Mouse (Mus musculus) megakaryocyte progenitor cell, adult 5-6 weeks (primary cell): ENCODE measurements around the gene Tc2n. TPM values are rescaled to one million over a fixed set of nuclear protein-coding genes. Genes with fewer than 3 reads are reported as not detected.
"Not testable (repeated sequence)": the region's sequence is repeated elsewhere in the genome, so short reads cannot be mapped to it uniquely, and the experiment has no call there.

Experiments
- ATAC-seq: replicated peaks from 2 replicates; pipeline ENCODE4 v1.8.0; 2016; ENCODE audit warnings: mild to moderate bottlenecking, moderate TSS enrichment, inconsistent platforms; ENCODE audit not compliant: poor library complexity
- total RNA-seq, 2 experiments: library from RNA; stranded (forward) in 1 of 2; stranded (reverse) in 1 of 2; fragments of 157-497, 149-512 nt in 1 of 2; fragments of 200-1000 nt in 1 of 2; gene quantifications; 2 replicates each; pipeline versions ENCODE4 v1.2.3 to v1.2.4; 2015 to 2017

Tc2n gene
- total RNA-seq (2015): 0.05 TPM in 1 of 2 replicates, not detected in the other
- total RNA-seq (2017): not detected in 2 replicates

- peak; percentile 93 for ATAC-seq
Observed at GRCm38 (mm10) chr12:101718054-101718754, at the start of gene Tc2n. Gene Tc2n, minus strand, starts transcription at chr12:101718523.

DNA sequence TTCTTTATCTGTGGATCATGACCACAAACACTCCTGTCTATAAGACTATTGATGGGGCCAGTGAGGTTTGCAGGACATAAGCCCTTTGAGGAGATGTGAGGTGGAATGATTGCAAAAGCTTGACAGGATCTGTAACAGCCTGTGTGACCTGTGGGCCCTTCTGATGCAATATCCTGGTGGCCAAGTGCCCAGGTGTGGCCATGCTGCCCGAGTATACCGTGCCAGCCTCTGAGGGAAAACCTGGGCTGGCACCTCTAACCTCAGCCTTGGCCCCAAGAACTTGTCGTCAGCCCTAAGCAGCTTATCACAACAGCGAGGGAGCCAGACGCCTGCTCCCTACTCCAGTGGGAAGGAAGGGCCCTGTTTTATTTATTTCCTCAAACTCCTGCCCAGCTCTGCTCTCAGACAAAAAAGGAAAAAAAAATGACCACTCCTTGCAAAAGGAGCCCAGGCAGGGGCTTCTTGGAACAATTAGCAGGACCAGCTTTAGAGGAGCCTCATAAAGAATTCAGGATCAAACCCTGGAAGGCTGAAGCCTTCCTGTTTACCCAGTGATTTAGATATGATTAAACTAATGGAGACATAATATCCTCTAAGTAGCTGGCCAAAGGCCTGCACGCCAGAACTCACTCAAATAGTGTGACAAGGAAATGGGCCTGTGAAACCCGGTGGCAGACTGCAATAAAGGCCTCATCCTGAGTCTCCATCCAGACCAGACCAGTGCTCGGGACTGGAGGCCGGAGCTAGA lies 49.2 kb upstream of the Tc2n start:
- ATAC-seq: no peak

GRCm38 (mm10) chr12:101766228-101766852 lies 48.0 kb upstream of the Tc2n start:
- no peak for ATAC-seq

DNA sequence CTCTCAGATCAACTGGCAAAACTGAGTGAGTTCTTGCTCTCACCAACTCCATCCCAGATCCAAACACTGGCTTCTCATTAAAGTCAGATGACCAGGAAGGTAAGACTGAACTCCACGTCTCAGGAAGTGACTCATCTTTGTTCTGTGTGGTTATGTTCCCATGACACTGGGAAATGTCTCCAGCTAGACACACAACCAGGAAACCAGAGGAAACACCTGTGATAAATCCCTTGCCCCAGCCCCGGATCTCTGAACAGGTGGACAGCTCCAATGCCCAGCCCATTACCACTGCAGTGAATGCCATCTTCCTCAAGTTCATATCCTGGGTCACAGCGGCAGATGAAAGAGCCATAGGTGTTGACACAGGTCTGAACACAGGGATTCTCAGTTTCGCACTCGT lies 46.5 kb upstream of the Tc2n start:
- no peak for ATAC-seq

DNA sequence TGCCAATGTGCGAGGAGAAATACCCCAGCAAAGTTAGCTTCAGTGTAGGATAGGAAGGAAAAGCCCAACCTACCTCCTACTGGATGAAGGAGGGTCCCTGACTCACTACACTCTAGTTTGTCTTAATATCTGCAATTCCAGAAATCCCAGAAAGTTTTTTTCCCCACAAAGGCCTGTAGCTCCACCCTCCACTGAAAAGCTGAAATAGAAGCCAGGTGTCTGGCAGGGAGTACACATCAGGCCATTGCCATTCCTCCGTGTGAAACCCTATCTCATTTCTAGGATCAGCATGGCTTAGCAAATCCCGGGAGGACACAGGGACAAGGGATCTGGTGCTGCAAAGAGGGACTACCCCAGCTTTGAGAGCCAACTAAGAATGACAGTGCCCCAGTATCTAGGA lies 44.7 kb upstream of the Tc2n start:
- no peak for ATAC-seq

GRCm38 (mm10) chr12:101762054-101762453 lies 43.7 kb upstream of the Tc2n start:
- ATAC-seq: no peak

GRCm38 (mm10) chr12:101759440-101760045 lies 41.2 kb upstream of the Tc2n start:
- no peak for ATAC-seq

- ATAC-seq: no peak
Observed at GRCm38 (mm10) chr12:101758698-101759097, 40.4 kb upstream of the Tc2n start.

DNA sequence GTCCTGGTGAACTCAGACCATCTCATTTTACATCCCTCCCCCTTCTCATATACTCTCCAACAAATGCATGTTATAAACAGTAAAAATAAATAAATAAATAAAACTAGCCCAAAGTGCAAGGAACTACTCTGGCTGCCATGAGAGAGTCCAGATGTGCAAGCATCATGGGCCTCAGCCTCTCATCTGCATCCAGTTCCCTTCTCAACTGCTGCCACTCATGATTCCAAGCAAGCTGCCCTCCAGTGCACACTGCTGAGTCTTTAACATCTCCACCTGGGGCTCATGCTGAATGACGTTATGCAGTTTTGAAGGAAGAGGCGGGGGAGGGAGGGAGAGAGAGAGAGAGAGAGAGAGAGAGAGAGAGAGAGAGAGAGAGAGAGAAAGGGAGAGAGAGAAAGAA lies 24.1 kb upstream of the Tc2n start:
- no peak for ATAC-seq

GRCm38 (mm10) chr12:101740486-101740885 lies 22.2 kb upstream of the Tc2n start:
- no peak; the same call in 1 of the 2 replicates for ATAC-seq

- peak; percentile 65 for ATAC-seq
Observed at GRCm38 (mm10) chr12:101740045-101740444, 21.7 kb upstream of the Tc2n start.

- peak; percentile 57 for ATAC-seq
Observed at GRCm38 (mm10) chr12:101718755-101719150, 430 bp upstream of the Tc2n start.

DNA sequence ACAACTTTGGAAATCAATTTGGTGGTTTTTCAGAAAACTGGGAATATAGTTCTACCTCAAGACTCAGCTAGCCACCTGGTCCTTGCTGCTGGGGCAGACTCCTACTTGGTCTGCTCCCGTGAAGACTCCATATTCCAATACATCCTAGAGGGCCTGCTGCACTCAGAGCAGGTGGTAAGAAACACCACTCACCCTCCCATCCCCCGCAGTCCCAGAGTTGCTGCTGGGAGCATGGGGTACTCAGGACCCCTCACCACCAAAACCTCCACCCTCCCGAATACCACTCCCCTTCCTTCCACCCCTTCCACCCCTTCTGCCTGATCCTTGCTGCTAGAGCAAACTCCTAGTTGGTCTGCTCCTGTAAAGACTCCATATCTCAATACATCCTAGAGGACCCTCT lies 19.1 kb downstream of the Tc2n start:
- ATAC-seq: no peak

DNA sequence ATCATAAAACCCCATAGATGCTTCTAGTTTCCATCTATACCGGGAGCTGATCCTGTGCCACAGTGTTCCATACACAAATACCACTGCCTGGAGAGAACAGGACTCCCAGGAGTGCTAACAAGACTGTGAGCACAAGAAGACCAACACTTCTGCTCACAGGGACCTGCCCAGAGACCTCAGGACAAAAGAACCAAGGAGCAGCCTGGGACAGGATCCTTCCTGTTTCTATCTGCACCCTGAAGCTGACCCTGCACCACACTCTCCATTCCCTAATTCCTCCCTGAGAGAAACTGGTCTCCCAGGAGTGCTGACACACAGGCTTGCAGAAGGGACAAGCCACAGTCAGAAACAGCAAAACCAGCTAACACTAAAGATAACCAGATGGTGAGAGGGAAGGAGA lies 21.8 kb downstream of the Tc2n start:
- no peak for ATAC-seq

GRCm38 (mm10) chr12:101680538-101680937 lies 37.8 kb downstream of the Tc2n start:
- no peak for ATAC-seq

- ATAC-seq: no peak
Observed at GRCm38 (mm10) chr12:101667502-101667901, 50.8 kb downstream of the Tc2n start.

- no peak for ATAC-seq
Observed at GRCm38 (mm10) chr12:101633137-101633536, 85.2 kb downstream of the Tc2n start.

DNA sequence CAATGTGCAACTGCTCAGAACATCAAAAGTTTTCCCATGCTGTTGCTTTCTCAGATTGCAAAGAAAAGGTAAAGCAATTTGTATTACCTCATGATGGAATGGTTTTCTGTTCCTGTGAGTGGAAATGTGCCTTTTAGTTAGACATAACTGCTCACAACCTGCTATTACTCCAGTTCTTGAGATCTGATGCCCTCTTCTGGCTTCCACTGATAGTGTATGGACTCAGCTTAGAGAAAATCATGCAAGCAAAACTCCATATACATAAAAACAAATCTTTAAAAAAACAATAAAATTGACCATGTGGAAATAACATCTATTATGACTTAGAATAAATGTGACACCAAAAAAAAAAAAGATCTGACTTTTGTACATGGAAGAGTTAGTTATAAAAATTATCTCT lies 111.7 kb downstream of the Tc2n start:
- not testable (repeated sequence) for ATAC-seq
